Mouse (Mus musculus) adrenal gland, postnatal 25 days (tissue): ENCODE measurements around the gene Rpp14. TPM values are rescaled to one million over a fixed set of nuclear protein-coding genes. Genes with fewer than 3 reads are reported as not detected.
"Not testable (repeated sequence)": the region's sequence is repeated elsewhere in the genome, so short reads cannot be mapped to it uniquely, and the experiment has no call there.

Experiments
- DNase-seq: peaks from one replicate; pipeline ENCODE4 v3.0.0; 2021; ENCODE audit warnings: mixed read lengths
- total RNA-seq: library from RNA; stranded (reverse); gene quantifications from 2 replicates; pipeline ENCODE4 v1.2.3, GENCODE M21; 2021

Gene Rpp14
- total RNA-seq, 1 experiment from 2014 or later, result 36.2 TPM

- DNase-seq, result no peak
Observed at GRCm38 (mm10) chr14:8114756-8115155, 34.6 kb downstream of the Rpp14 start.

DNA sequence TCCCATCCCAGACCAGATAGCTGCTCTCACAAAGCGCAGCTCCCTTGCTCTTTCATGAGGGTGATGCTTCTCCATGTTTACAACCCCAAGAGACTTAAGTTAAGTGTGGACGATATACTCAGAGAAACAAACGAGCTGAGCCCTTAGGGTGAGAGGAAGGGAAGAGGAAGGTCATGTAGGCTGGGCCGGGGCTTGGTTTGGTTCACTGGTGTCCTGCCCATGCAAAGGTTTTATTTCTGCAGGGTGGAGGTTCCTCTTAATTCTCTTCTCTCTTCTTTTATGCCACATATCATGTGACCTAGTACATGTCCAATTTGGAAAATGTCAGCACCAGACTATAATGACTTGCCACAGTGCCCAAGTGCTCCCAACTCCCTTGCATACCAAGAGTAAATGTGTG, 35.6 kb downstream of the Rpp14 start:
- DNase-seq, result no peak

GRCm38 (mm10) chr14:8117371-8117770, 37.2 kb downstream of the Rpp14 start:
- no peak for DNase-seq

- DNase-seq, result no peak
Observed at GRCm38 (mm10) chr14:8119454-8119853, 39.3 kb downstream of the Rpp14 start.

DNA sequence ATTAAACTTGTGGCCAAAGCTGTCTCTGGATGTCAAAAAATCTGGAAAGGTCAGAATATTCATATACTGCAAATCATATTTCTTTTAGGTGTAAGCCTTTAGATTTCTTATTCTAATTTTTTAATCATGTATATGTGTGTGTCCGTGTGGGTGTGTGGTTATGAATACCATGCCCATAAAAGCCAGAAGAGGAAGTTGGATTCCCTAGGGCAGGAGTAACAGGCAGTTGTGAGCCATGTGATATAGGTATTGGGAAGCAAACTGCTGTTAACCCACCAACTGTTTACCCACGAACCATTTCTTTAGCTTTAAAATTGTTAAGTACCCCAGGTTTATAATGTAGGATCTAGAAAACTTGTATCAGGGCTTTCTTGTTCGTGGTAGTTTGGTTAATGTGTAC, 39.7 kb downstream of the Rpp14 start:
- DNase-seq, result no peak

GRCm38 (mm10) chr14:8123141-8123540, 43.0 kb downstream of the Rpp14 start:
- no peak for DNase-seq

GRCm38 (mm10) chr14:8123611-8124010, 43.4 kb downstream of the Rpp14 start:
- not testable (repeated sequence) for DNase-seq

- no peak for DNase-seq
Observed at GRCm38 (mm10) chr14:8124046-8124881, 44.1 kb downstream of the Rpp14 start.

- DNase-seq, result no peak
Observed at GRCm38 (mm10) chr14:8127971-8128370, 47.8 kb downstream of the Rpp14 start.

- DNase-seq, result no peak
Observed at GRCm38 (mm10) chr14:8132789-8133188, 52.6 kb downstream of the Rpp14 start.

GRCm38 (mm10) chr14:8134234-8134633, 54.1 kb downstream of the Rpp14 start:
- no peak for DNase-seq

DNA sequence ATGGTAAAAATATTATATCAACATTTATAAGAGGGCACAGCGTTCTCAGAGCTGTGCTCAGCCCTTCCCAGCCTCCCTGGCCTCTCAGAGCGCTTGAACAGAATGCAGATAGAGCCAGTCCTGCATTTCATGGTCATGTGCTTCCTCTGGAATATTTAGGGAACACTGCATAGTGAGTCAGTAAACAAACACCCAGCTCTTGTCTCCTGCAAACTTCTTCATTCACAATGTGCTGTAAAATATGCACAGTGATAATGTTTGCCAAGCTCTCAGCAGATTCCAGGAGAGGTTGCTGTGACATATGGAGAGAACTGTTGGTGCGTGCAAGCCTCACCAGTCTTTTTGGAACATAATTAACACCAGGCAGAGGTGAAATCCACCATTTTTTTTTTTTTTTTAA, 55.0 kb downstream of the Rpp14 start:
- DNase-seq, result no peak

DNA sequence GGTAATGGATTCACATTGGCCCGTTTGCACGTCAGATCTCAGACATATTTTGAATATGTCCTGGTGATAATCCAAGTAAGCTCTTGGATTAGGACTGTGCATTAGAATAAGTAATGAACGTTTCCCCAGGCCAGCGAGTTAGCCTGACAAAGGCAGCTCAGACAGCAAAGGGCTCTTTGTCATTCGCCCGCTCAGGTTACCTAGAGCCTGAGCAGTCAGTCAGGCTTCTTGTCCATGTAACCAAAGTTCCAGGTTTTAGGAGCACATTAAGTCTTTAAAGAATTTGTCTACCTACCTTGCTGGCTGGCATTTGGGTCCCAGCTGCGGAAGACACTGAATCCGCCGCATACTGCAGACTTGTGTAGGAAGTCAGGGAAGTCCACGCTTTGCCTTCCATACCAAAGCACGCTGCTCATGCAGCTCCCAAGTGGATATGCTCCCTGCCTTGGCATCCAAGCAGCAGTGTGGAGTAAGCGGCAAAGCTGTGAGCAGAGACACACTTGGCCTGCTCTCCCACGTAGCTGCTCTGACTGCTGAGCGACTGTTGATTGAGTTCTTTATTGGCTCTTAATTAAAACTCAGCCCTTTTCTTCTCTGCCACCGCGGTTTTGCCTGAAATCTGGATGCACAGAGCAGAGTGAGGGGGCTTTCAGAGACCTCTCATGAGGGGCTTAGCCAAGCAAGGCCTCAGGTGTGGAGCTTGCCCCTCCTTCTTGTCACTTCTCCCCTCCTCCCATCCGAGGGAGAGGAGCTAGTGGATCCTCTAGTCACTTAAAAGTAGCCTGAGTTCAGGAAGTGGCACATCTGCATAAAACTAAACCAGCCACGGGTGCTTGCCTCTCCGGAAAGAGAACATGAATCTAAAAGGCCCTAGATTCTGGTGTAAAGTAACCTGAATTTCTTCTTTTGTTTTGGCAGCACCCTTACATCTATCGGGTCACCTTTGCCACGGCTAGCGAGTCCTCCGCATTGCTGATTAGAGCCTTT, 59.9 kb downstream of the Rpp14 start:
- no peak for DNase-seq

- DNase-seq, result no peak
Observed at GRCm38 (mm10) chr14:8141131-8141530, 61.0 kb downstream of the Rpp14 start.

Other genes starting within 250 kb of the Rpp14 start
- not detected in 2 replicates for gene Gm45521, start 123.1 kb upstream of the Rpp14 start, total RNA-seq
- gene Dnase1l3, start 85.8 kb upstream of the Rpp14 start, total RNA-seq, result 0.33 and 0.39 TPM in 2 replicates
- 90.3 and 96.4 TPM in 2 replicates for gene Abhd6, start 77.5 kb upstream of the Rpp14 start, total RNA-seq
- gene Pxk, start 17.8 kb downstream of the Rpp14 start, total RNA-seq, result 52.8 and 78.7 TPM in 2 replicates
- gene Pdhb, start 92.7 kb downstream of the Rpp14 start, total RNA-seq, result 313 and 323 TPM in 2 replicates
- gene Kctd6, start 133.8 kb downstream of the Rpp14 start, total RNA-seq, result 12.9 and 13.7 TPM in 2 replicates
- 0.43 and 1.5 TPM in 2 replicates for gene Acox2, start 179.0 kb downstream of the Rpp14 start, total RNA-seq
- gene Fam107a, start 237.7 kb downstream of the Rpp14 start, total RNA-seq, result 1.6 and 2.9 TPM in 2 replicates